Mouse (Mus musculus): ENCODE data around the gene Ifi209. TPM values are rescaled to one million over a fixed set of nuclear protein-coding genes. Genes with fewer than 3 reads are reported as not detected.

Gene Ifi209
- polyA plus RNA-seq, 2 experiments: 0.14 to 0.19 TPM

- Histone ChIP-seq H3K36me3 (ENCODE audit: control insufficient read depth, insufficient read depth, low read length) (no peaks in the 10 kb centered on the region), H3K9me3 (ENCODE audit: control insufficient read depth, low read length) (no peaks in the 10 kb centered on the region), H3K4me3 (replicated peaks; ENCODE audit: low read length) (no peak overlapping the region), H3K4me2 (replicated peaks; ENCODE audit: low read depth, low read length, severe bottlenecking) (no peak overlapping the region), H3K27ac (replicated peaks; ENCODE audit: low read depth, low read length) (no peak overlapping the region), H3K4me1 (ENCODE audit: control insufficient read depth, insufficient read depth, low read length) (no peaks in the 10 kb centered on the region), H3K27me3 (ENCODE audit: control insufficient read depth, insufficient read depth, low read length) (no peaks in the 10 kb centered on the region), H3K9ac (ENCODE audit: low read depth, low read length, severe bottlenecking) (no peak overlapping the region)
- 92% methylated on average over 1 of the region's 1 CpGs for WGBS
- no peak for TF ChIP-seq POLR2A (IDR thresholded peaks at IDR 0.05; ENCODE audit: borderline replicate concordance, extremely low read depth, insufficient read depth, insufficient read length)
- DNase-seq (ENCODE audit: low spot score) (no peak), ATAC-seq (ENCODE audit: low FRiP score, low read depth) (no peak)
Observed at GRCm38 (mm10) chr1:173694270-173694669, 63.6 kb downstream of the Ifi209 start.

Small RNAs within 50 kb of the gene (microRNA-seq; reads per million reads assigned to microRNA genes)
- not detected for gene Gm44339

Other genes starting within 250 kb of the Ifi209 start
- 0.11 and 0.18 TPM in 2 replicates for gene Ifi206, start 139.9 kb upstream of the Ifi209 start, polyA plus RNA-seq (2012; rRNA removed)
- 0.07 and 0.10 TPM in 2 replicates for gene Ifi206, start 139.9 kb upstream of the Ifi209 start, polyA plus RNA-seq (2014; fragmentation: Nextera tagmentation; extraction: Ambion mirVana)
- gene Ifi214, start 95.0 kb upstream of the Ifi209 start, polyA plus RNA-seq (2012; rRNA removed): not detected in 2 replicates
- gene Ifi214, start 95.0 kb upstream of the Ifi209 start, polyA plus RNA-seq (2014; fragmentation: Nextera tagmentation; extraction: Ambion mirVana): not detected in 2 replicates
- 0.04 and 0.10 TPM in 2 replicates for gene Ifi213, start 31.6 kb upstream of the Ifi209 start, polyA plus RNA-seq (2012; rRNA removed)
- not detected in 2 replicates for gene Ifi213, start 31.6 kb upstream of the Ifi209 start, polyA plus RNA-seq (2014; fragmentation: Nextera tagmentation; extraction: Ambion mirVana)
- 0.03 TPM in 1 of 2 replicates, not detected in the other for gene Ifi208, start 42.8 kb downstream of the Ifi209 start, polyA plus RNA-seq (2012; rRNA removed)
- gene Ifi208, start 42.8 kb downstream of the Ifi209 start, polyA plus RNA-seq (2014; fragmentation: Nextera tagmentation; extraction: Ambion mirVana): not detected in 2 replicates
- gene Ifi207, start 110.8 kb downstream of the Ifi209 start, polyA plus RNA-seq (2012; rRNA removed): 2.6 and 2.8 TPM in 2 replicates
- gene Ifi207, start 110.8 kb downstream of the Ifi209 start, polyA plus RNA-seq (2014; fragmentation: Nextera tagmentation; extraction: Ambion mirVana): 1.1 and 1.5 TPM in 2 replicates
- gene Ifi204, start 136.0 kb downstream of the Ifi209 start, polyA plus RNA-seq (2012; rRNA removed): 0.83 and 1.5 TPM in 2 replicates
- 2.1 and 2.2 TPM in 2 replicates for gene Ifi204, start 136.0 kb downstream of the Ifi209 start, polyA plus RNA-seq (2014; fragmentation: Nextera tagmentation; extraction: Ambion mirVana)

All from limb, embryonic 14.5 days (tissue).